Mouse (Mus musculus) lung, embryonic 14.5 days (tissue): ENCODE results near the gene Agpat1. TPM values are rescaled to one million over a fixed set of nuclear protein-coding genes. Genes with fewer than 3 reads are reported as not detected.

Experiments used
- ATAC-seq: fragments of 200-750 bp; cut with Nextera tagmentation; 2 replicates; pipeline ENCODE4 v1.8.0; 2017; ENCODE audit warnings: mild to moderate bottlenecking, moderate TSS enrichment, moderate library complexity; ENCODE audit not compliant: insufficient read depth
- DNase-seq: peaks from one replicate; pipeline ENCODE4 v3.0.0-alpha.2; 2015
- H3K27ac ChIP-seq: fragments of 300-500 bp; sonication (generic); 2 replicates; pipeline ENCODE4 v1.5.1; 2014; ENCODE audit warnings: low read depth, mild to moderate bottlenecking, moderate library complexity
- H3K27me3 ChIP-seq: fragments of 300-500 bp; sonication (generic); 2 replicates; pipeline ENCODE4 v1.6.1; 2014; ENCODE audit warnings: low read length, control low read depth; ENCODE audit not compliant: insufficient read depth
- H3K36me3 ChIP-seq: fragments of 300-500 bp; sonication (generic); 2 replicates; pipeline ENCODE4 v1.6.1; 2014; ENCODE audit warnings: control low read depth; ENCODE audit not compliant: insufficient read depth
- H3K4me1 ChIP-seq: fragments of 300-500 bp; sonication (generic); 2 replicates; pipeline ENCODE4 v1.6.1; 2014; ENCODE audit warnings: antibody characterized with exemption, control low read depth; ENCODE audit not compliant: insufficient read depth
- H3K4me2 ChIP-seq: fragments of 300-500 bp; sonication (generic); 2 replicates; pipeline ENCODE4 v1.6.1; 2014; ENCODE audit warnings: mild to moderate bottlenecking
- H3K4me3 ChIP-seq: fragments of 300-500 bp; sonication (generic); 2 replicates; pipeline ENCODE4 v1.5.1; 2014; ENCODE audit warnings: low read depth, low read length
- H3K9ac ChIP-seq: fragments of 300-500 bp; sonication (generic); 2 replicates; pipeline ENCODE4 v1.6.1; 2014
- H3K9me3 ChIP-seq: fragments of 300-500 bp; sonication (generic); 2 replicates; pipeline ENCODE4 v1.6.1; 2016; ENCODE audit warnings: low read depth, low read length, control low read depth
- CTCF ChIP-seq: IDR thresholded peaks from 2 replicates; pipeline ENCODE4 v1.5.1; 2016; ENCODE audit warnings: antibody characterized with exemption, low read depth
- WGBS: fragments of 180-500 bp; shearing (Covaris S2); extraction: QIAGEN DNeasy Blood & Tissue Kit; methylation state at CpG from one replicate; pipeline ENCODE4 v1.1.7; 2014; 5-methylcytosine and 5-hydroxymethylcytosine counted together
- polyA plus RNA-seq: library from polyadenylated mRNA; unstranded; fragments of >200 nt; fragmentation: Nextera tagmentation; extraction: Ambion mirVana; gene quantifications from 2 replicates; pipeline ENCODE4 v1.2.1, GENCODE M21; 2014

The Agpat1 gene
- polyA plus RNA-seq, 1 experiment from 2014 or later = 54.1 TPM

GRCm38 (mm10) chr17:34645831-34646511 lies 41.9 kb downstream of the Agpat1 start:
- H3K4me1 ChIP-seq = peaks cover 10% of the 10 kb centered on the region
- no peak overlapping the region for H3K9ac ChIP-seq
- H3K27ac ChIP-seq = no peak overlapping the region
- ATAC-seq = no peak
- H3K4me2 ChIP-seq = peak overlapping the region; percentile 43
- WGBS = 83% methylated on average over 30 of the region's 30 CpGs
- DNase-seq = no peak
- no peaks in the 10 kb centered on the region for H3K27me3 ChIP-seq
- peaks cover 29% of the 10 kb centered on the region for H3K36me3 ChIP-seq
- H3K4me3 ChIP-seq = peak overlapping the region; percentile 91; the same call in 1 of the 2 replicates
- no peaks in the 10 kb centered on the region for H3K9me3 ChIP-seq
- TF ChIP-seq CTCF = no peak

GRCm38 (mm10) chr17:34646906-34647787 lies 43.1 kb downstream of the Agpat1 start, which contains the start of gene Atf6b:
Gene Atf6b (plus strand): TSS chr17:34647146.
- ATAC-seq = peak; percentile 97
- under 1% methylated on average over 66 of the region's 66 CpGs for WGBS
- TF ChIP-seq CTCF = no peak
- H3K4me3 ChIP-seq = peak within 1 kb of the TSS; percentile 91
- peaks cover 10% of the 10 kb centered on the region for H3K4me1 ChIP-seq
- H3K4me2 ChIP-seq = peak within 1 kb of the TSS; percentile 88
- no peaks in the 10 kb centered on the region for H3K27me3 ChIP-seq
- H3K36me3 ChIP-seq = peaks cover 41% of the 10 kb centered on the region
- H3K27ac ChIP-seq = peak within 1 kb of the TSS; percentile 56; the same call in 1 of the 2 replicates
- H3K9ac ChIP-seq = peak within 1 kb of the TSS; percentile 78
- H3K9me3 ChIP-seq = no peaks in the 10 kb centered on the region
- peak; percentile 98 for DNase-seq

DNA sequence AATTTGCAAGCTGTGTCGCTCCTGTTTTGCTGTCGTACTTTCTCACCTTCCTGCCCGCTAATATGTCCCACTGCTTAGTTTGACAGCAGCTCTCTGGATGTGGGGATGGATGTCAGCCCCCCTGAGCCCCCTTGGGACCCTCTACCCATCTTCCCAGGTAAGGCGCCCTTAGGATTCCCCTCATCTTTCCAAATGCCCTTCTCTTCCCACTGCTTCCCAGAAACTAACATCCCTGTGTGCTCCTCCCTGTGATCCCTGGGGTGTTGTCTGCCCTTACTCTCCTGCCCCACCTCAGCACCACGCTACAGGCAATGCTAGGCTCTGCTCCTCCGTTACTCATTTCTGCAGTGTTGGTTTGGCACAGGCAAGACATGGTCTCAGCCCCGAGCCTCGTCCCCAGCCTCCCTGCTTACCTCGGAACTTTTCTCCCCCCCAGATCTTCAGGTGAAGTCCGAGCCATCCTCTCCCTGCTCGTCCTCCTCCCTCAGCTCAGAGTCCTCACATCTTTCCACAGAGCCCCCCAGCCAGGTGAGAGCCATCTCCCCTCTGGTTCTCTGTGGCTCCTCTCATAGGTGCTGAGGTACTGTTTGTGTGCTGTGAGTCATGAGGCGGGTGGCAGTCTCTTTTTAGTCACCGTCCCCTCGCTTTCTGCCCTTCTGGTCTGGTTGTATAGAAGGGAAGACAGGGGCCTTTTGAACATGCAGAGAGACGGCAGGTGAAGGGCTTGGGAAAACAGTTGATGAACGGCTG lies 44.3 kb downstream of the Agpat1 start:
- 76% methylated on average over 16 of the region's 16 CpGs for WGBS

DNA sequence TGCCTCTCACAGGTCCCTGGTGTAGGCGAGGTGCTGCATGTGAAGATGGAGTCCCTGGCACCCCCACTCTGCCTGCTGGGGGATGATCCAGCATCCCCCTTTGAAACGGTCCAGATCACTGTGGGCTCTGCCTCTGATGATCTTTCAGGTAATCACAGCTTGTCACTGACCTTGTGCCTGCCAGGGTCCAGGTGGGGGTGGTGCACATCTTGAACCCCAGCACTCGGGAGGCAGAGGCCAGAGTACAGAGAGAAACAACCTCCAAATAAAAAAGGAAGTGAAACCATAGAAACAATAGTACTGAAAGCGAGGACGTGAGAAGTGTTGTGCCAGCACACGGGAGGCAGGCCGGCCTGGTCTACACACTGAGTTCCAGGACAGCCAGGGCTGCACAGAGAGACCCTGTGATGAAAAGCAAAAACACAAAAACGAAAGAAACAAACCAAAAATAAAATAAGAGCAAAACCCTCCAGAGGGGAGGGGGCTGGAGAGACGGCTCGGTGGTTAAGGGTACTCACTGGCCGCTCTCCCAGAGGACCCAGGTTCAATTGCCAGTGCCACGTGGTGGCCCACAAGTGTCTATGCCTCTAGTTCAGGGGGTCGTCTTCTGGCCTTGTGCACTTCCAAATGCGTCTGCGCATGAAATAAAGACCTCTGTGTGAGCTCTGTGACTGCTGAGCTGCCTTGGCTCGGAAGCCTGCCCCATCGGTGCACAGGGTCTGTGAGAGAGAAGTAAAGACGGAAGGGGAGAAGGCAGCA lies 45.2 kb downstream of the Agpat1 start:
- Histone ChIP-seq H3K9ac (no peak overlapping the region; the same call in 1 of the 2 replicates), H3K9me3 (no peaks in the 10 kb centered on the region), H3K4me2 (no peak overlapping the region), H3K27me3 (no peaks in the 10 kb centered on the region), H3K4me3 (no peak overlapping the region), H3K4me1 (peaks cover 10% of the 10 kb centered on the region), H3K27ac (no peak overlapping the region), H3K36me3 (peaks cover 57% of the 10 kb centered on the region)
- no peak for DNase-seq
- TF ChIP-seq CTCF = no peak
- no peak for ATAC-seq
- 86% methylated on average over 18 of the region's 18 CpGs for WGBS

More for the DNA sequence above, 44.3 kb downstream of the Agpat1 start:
- Histone ChIP-seq H3K27me3 (no peaks in the 10 kb centered on the region), H3K4me2 (peak overlapping the region; percentile 88), H3K9ac (peak overlapping the region; percentile 78; the same call in 1 of the 2 replicates), H3K4me1 (peaks cover 10% of the 10 kb centered on the region), H3K27ac (no peak overlapping the region), H3K9me3 (no peaks in the 10 kb centered on the region), H3K4me3 (peak overlapping the region; percentile 91), H3K36me3 (peaks cover 52% of the 10 kb centered on the region)
- TF ChIP-seq CTCF = no peak
- ATAC-seq = no peak
- DNase-seq = no peak

DNA sequence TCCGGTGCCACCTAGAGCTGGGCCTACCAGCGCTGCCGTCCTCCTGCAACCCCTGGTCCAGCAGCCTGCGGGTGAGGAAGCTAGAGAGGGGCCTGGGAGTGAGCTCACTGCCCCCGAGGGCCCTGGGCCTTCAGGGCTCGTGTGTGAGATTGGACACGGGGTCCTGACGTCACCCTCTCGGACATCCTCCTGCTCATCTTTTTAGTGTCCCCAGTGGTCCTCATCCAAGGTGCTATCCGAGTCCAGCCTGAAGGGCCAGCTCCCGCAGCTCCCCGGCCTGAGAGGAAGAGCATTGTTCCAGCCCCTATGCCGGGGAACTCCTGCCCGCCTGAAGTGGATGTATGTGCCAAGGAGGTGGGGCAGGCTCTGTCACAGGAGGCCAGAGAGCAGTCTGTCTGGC lies 46.7 kb downstream of the Agpat1 start:
- Histone ChIP-seq H3K4me1 (peaks cover 15% of the 10 kb centered on the region; the same call in 1 of the 2 replicates), H3K4me2 (no peak overlapping the region), H3K27me3 (no peaks in the 10 kb centered on the region), H3K9ac (no peak overlapping the region), H3K27ac (no peak overlapping the region), H3K36me3 (peaks cover 56% of the 10 kb centered on the region), H3K4me3 (no peak overlapping the region), H3K9me3 (no peaks in the 10 kb centered on the region)
- no peak for TF ChIP-seq CTCF
- no peak for ATAC-seq
- 87% methylated on average over 14 of the region's 14 CpGs for WGBS
- DNase-seq = no peak

- WGBS = 41% methylated on average over 19 of the region's 19 CpGs
- DNase-seq (peak; percentile 55), ATAC-seq (no peak)
- no peak overlapping the region for H3K27ac ChIP-seq
- no peak overlapping the region for H3K9ac ChIP-seq
- H3K4me3 ChIP-seq = no peak overlapping the region
- peaks cover 16% of the 10 kb centered on the region; the same call in 1 of the 2 replicates for H3K4me1 ChIP-seq
- H3K36me3 ChIP-seq = peaks cover 53% of the 10 kb centered on the region
- no peaks in the 10 kb centered on the region for H3K27me3 ChIP-seq
- TF ChIP-seq CTCF = peak; percentile 65
- H3K9me3 ChIP-seq = no peaks in the 10 kb centered on the region
- no peak overlapping the region for H3K4me2 ChIP-seq
These were observed 47.6 kb downstream of the Agpat1 start for GRCm38 (mm10) chr17:34651507-34652221.
